Mouse (Mus musculus) liver, adult 2 months (tissue): ENCODE data around the gene Ppp1r14b.

Experiments used
- CTCF ChIP-seq: fragments of 200-500 bp; IDR thresholded peaks from 2 replicates; pipeline ENCODE4 v1.5.1; 2011; ENCODE audit warnings: low read depth, low read length, control low read depth
- POLR2A ChIP-seq: fragments of 200-500 bp; IDR thresholded peaks from 2 replicates; pipeline ENCODE4 v1.6.1; 2011; ENCODE audit warnings: low read length, control low read depth; ENCODE audit not compliant: insufficient read depth; ENCODE audit errors: extremely low read depth

- no peak for TF ChIP-seq POLR2A
- no peak for TF ChIP-seq CTCF
These were observed 14.5 kb downstream of the Ppp1r14b start for GRCm38 (mm10) chr19:6989251-6989650.
